Mouse (Mus musculus) bone marrow macrophage, adult 2 months (primary cell): ENCODE results near the gene Cpm. TPM values are rescaled to one million over a fixed set of nuclear protein-coding genes. Genes with fewer than 3 reads are reported as not detected.

Source experiments
- H3K27ac ChIP-seq: 2 replicates; pipeline ENCODE4 v1.5.1; 2012; ENCODE audit warnings: low read depth, low read length; ENCODE audit not compliant: insufficient read depth
- H3K4me1 ChIP-seq: 2 replicates; pipeline ENCODE4 v1.6.1; 2012; ENCODE audit warnings: low read length; ENCODE audit not compliant: control insufficient read depth, insufficient read depth
- H3K4me3 ChIP-seq: 2 replicates; pipeline ENCODE4 v1.5.1; 2012; ENCODE audit warnings: mild to moderate bottlenecking, low read length, moderate library complexity; ENCODE audit not compliant: insufficient read depth
- CTCF ChIP-seq: IDR thresholded peaks from 2 replicates; pipeline ENCODE4 v1.5.1; 2012; ENCODE audit warnings: low read depth, mild to moderate bottlenecking, low read length, moderate library complexity
- POLR2A ChIP-seq: IDR thresholded peaks from 2 replicates; pipeline ENCODE4 v1.6.1; 2012; ENCODE audit warnings: mild to moderate bottlenecking, low read depth, low read length, borderline replicate concordance
- polyA plus RNA-seq: library from polyadenylated mRNA; stranded (reverse); fragments of >200 nt; gene quantifications from 2 replicates; pipeline ENCODE4 v1.2.4, GENCODE M21; 2012; ENCODE audit not compliant: missing spikeins, insufficient read depth, insufficient read length

Cpm gene
- polyA plus RNA-seq, 1 experiment: not detected

DNA sequence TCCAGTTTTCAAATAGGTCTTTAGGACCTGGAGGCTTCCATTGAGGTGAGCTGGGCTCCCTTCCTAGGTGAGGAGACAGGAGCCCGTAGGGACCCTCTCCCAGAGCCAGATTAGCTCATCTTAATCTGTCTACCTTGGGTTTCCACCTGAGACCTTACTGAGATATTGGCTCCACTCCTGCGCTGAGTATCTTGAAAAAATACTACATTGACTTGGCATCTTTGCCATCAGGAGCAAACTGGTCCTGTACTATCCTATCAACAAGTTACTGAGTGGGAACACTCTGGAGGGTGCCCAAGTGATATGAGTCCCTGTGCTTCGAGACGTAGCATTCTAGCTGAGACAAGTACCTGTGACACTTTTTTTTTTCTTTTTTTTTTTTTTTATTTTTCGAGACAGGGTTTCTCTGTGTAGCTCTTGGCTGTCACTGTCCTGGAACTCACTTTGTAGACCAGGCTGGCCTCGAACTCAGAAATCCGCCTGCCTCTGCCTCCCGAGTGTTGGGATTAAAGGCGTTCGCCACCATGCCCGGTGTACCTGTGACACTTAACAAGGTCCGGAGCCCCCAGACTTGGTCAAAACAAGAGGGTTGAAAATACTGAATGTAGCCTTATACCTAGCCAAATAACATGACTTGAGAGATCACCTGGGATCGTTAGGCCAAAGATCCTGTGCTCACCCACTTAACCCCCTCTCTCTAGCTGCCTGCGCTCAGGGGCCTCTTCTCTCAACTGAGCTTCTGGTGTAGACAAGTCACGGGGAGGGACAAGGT is 13.4 kb downstream of the Cpm start:
- Histone ChIP-seq H3K4me3 (no peak overlapping the region), H3K4me1 (no peaks in the 10 kb centered on the region), H3K27ac (no peak overlapping the region)
- TF ChIP-seq CTCF (no peak), POLR2A (no peak)

DNA sequence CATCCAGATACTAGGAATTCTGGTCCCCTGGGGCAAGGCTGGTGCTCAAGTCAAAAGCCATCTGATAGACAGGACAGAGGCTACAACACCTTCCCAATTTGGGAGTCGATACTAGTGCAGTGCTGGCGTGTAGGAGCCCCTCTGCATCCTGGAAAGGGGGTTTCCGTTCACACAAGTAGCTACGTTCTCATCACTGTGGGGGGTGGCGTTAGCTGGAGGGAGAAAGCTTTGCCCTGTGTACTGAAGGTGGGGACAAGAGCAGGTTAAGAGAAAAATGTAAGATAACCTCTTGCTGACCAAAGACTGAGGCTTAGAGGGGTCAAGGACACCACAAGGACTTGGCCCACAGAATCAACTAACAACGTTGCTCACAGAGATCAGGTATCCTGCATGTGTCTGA is 14.0 kb downstream of the Cpm start:
- H3K4me3 ChIP-seq: no peak overlapping the region
- H3K4me1 ChIP-seq: no peaks in the 10 kb centered on the region
- H3K27ac ChIP-seq: no peak overlapping the region
- TF ChIP-seq CTCF: no peak

DNA sequence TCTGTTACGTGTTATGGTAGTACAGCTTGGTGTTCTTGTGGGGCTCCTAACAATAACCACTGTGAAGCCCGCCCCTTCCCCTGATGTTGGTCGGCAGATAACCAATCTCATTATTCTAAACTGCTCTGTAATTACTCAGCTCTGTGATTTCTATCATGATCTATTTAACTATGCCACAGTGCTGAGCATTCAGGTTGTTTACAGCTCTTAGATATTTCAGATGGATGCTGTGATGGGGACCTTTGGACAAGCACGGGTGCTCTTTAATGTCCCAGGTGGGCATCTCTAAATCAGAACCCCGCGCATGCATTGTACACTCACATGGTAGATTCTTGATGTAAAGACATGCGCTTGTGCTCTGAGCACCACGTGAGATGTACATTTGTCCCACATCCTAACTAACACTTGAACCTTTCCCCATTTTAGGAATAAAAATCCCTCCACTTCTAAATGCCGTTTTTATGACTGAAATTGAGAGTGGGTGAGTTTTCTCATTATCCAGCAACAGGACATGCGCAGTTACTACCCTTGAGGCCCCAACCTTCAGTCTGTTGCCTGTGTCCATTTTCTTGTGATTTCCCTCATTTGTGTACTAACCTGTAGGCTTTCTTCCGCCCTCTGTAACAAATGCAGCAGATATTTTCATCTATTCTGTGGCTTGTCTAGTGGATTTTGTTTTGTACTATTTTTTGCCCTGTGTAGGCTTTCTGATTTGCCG is 14.6 kb downstream of the Cpm start:
- H3K4me3 ChIP-seq: no peak overlapping the region
- no peaks in the 10 kb centered on the region for H3K4me1 ChIP-seq
- no peak overlapping the region for H3K27ac ChIP-seq
- TF ChIP-seq CTCF (no peak), POLR2A (no peak)

DNA sequence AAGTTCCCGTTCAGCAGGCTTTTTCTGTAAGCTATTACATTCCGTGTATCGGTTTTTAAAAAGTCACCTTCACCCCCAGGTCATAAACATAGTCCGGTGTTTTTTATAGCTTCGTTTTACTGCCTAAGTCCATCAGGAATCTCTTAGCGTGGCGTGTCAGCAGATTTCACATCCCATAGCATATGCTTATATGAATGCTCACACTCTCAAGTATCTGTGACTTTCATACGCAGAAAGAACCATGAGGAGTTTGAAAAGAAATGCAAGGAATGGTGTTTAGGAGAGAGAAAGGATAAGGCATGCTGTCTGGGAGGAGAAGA is 15.1 kb downstream of the Cpm start:
- Histone ChIP-seq H3K4me1 (no peaks in the 10 kb centered on the region), H3K4me3 (no peak overlapping the region), H3K27ac (no peak overlapping the region)
- TF ChIP-seq POLR2A: no peak
- no peak for TF ChIP-seq CTCF

DNA sequence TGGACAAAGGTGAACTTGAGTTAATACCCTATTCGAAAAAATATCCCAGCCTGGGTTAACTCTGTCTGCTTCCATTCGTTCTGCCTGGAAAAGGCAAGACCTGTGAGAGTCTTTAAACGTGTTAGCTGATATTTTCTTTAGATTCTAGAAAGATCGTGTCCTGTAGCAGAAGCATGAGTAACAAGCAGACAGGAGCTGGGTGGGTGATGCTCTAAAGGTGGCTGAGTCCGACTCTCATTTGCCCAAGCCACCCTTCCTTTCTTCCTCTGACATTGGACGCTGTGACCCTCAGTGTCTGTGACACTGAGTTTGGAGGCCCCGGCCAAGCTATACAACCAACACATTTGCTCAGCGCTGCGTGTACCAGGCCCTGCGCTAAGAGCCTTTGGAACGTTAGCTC is 15.5 kb downstream of the Cpm start:
- no peak for TF ChIP-seq CTCF
- TF ChIP-seq POLR2A: no peak
- no peak overlapping the region for H3K4me3 ChIP-seq
- no peaks in the 10 kb centered on the region for H3K4me1 ChIP-seq
- no peak overlapping the region for H3K27ac ChIP-seq

DNA sequence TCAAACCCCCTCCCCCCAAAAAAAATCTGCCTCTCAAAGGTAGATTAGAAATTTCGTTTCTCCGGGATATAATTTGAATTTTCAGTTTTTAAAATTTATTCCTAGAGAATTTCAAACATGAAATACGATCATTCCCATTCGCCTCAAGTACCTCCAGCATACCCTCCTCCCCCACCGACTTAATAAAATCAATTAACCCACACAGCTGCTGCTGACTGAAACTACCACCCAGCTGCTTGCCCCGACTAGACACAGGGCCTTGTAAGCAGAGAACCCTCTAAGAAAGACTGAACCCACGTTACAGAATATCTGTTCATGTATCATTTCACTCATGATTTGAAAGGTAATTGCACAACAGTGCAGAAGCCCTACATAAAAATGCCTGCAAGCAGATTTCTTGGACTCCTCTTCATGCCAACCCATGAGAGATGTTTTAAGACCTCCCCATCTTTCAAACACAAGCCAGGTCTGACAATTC is 16.2 kb downstream of the Cpm start:
- Histone ChIP-seq H3K4me1 (no peaks in the 10 kb centered on the region), H3K4me3 (no peak overlapping the region), H3K27ac (no peak overlapping the region)
- no peak for TF ChIP-seq POLR2A
- no peak for TF ChIP-seq CTCF

DNA sequence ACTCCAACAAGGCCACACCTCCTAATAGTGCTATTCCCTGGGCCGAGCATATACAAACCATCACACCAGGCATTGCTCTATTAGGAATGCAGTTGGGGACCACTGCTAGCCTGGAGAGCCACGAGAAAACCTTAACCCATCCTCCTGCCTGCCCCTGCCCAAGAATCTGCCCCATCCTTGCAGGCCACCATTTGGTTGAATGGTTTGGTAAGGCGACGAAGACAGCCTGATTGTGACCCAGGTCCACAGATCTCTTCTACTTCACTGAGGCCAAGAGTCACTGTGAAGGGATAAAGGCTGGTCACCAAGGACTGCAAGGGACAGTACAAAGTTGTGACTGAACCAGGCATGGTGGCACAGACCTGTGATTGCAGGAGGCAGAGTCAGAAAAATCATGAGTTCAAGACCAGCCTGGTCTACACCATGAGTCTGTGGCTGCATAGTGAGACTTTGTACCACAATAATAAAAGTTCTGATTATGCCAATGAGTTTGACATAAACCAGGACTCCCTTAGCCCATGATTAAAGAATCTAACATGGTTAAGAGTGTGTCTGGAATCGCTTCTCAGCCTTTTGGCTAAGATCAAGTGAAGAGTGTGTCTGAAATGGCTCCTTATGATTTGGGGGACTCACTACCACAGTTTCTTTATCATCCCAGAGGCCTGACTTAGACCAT is 17.3 kb downstream of the Cpm start:
- TF ChIP-seq POLR2A (no peak), CTCF (no peak)
- Histone ChIP-seq H3K4me1 (no peaks in the 10 kb centered on the region), H3K4me3 (no peak overlapping the region), H3K27ac (no peak overlapping the region)

DNA sequence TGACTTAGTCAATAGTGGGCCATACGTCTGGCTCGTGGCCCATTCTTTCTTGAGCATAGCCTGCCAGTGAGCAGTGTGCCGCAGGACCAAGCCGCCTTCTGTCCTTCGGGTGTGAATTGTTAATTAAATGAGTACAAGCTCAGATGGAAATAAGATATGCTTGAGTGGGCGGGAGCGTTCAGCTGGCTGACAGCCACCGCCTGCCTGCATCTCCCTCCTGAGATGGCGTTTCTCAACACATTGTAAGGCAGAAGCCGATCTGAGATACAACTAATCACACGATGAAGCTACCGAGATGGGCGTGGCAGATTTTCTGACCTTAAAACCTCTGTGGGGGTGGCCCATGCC is 17.8 kb downstream of the Cpm start:
- TF ChIP-seq POLR2A (no peak), CTCF (no peak)
- Histone ChIP-seq H3K4me1 (no peaks in the 10 kb centered on the region), H3K4me3 (no peak overlapping the region), H3K27ac (no peak overlapping the region)

DNA sequence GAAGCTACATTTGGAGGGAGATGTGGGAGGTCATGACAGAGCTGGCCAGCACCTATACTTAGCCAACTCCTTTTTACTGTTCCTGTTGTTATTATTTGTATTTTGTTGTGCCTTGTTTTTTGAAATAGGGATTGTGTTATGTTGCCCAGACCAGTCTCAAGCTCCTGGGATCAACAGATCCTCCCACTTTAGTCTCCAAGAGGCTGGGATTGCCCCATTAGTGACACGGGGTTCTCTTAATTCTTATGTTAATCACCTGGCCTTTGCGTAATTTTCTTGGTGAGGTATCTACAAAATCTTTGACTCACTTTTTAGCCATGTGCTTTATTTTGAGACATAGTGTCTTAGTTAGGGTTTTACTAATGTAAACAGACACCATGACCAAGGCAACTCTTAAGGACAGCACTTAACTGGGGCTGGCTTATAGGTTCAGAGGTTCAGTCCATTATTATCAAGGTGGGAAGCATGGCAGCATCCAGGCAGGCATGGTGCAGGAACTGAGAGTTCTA is 18.7 kb downstream of the Cpm start:
- no peaks in the 10 kb centered on the region for H3K4me1 ChIP-seq
- H3K27ac ChIP-seq: no peak overlapping the region
- H3K4me3 ChIP-seq: no peak overlapping the region
- TF ChIP-seq CTCF (no peak), POLR2A (no peak)

DNA sequence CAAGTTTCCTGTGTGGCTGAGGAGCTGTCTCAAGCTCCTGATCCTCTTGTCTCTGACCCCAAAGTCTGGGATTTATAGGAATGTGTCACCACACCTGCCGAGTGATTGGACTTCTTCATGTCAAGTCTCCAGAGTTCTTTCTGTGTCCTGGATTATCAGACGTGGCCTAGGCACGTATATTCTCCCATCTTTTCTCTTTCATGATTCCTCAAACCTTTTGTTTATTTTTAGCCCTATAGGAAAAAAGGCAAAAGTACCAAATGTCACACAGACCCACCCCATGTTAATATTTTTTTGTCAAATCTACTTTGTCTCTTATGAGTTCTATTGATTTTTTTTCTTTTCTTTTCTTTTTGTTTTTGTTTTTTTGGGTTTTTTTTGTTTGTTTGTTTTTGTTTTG is 19.3 kb downstream of the Cpm start:
- H3K27ac ChIP-seq: no peak overlapping the region
- no peak for TF ChIP-seq POLR2A
- TF ChIP-seq CTCF: no peak
- no peak overlapping the region for H3K4me3 ChIP-seq

More for the DNA sequence above, 19.3 kb downstream of the Cpm start:
- H3K4me1 ChIP-seq: no peaks in the 10 kb centered on the region
